Mouse (Mus musculus): ENCODE measurements at regions not wholly inside any gene's neighbourhood (a gene's known extent, or its start where the extent isn't known, plus 50 kb on each side); places are given as distances from the start of the nearest gene placed in this dataset.

DNA sequence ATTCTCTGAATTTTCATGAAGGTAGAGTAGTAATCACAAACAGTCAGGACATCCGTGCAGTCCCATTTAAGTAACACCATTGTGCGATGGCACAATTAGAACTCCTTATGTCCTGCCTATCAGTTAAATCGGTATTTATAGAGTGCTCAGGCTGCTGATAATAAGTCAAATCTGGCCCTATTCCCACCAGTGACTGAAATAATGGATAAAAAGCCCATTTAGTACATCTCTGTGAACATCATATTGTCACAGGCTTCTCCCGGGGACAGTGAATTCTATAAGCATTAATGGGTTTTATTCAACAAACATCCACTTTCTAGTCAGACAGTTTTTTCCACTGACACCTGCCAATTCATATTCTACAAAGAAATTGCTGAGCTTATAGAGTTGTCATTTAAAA lies 296.1 kb downstream of the Icos start:
- no peak for DNase-seq (ENCODE audit: low read depth)

DNA sequence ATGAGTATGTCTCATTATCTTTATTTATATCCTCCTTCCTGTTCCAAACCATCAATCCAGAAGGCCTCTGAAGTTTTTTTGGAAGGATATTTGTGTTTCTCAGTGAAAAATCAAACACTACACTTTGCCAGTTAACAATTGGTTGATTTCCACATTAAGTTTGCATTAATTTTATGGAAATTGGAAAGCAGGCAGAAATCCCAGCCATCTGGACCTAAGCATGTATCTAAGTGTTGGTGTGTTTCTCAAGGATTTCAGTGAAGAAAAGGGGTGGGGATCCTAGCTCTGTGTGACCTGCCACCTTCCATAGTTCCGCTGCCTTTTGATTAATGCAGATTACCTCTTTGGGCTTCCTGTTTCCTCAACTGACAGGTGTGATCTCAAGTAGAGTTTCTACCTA lies 296.5 kb downstream of the Icos start:
- no peak for DNase-seq (ENCODE audit: low read depth)

DNA sequence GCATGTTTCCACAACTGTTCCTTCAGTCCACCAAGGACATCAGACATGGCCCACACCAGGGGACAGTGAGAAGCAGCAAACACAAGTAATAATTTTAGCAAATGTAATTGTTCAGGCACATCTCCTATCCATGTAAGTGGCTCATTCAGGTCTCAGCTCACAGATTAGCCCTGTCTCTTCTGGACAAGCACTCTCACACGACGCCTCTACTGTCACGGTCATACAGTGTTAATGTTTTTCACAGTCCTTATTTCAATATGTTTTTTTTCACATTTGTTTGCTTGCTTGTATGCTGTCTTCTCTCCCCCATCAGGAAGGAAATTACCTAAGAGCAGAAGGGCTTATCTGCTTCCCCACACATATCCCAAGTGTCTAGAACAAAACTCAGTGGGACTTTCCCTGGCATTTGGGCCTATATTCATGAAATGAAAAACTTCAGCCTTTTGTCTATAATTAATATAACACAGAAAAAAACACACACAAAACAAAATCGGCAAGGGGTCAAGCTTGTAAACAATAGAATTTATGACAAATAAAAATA lies 299.5 kb downstream of the Icos start:
- no peak for DNase-seq (ENCODE audit: low read depth)

DNA sequence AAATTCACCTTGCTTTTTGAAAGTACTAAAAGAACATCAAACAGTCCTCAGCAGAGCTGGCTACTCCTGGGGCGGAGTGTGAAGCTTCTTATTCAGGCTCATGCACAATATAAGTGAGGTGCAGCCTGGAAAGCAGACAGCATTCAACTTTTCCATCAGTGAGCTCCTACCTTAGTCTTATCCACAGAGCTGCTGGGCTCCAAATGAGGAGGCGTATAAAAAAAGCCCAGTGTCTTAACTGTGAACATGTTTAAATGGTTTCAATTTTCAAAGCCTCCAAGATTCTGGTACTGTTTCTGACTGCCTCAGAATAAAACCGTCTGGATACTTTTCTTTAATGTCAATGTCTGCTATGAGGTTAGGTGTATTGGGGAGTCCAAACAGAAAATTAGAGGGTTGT lies 310.5 kb downstream of the Icos start:
- no peak for DNase-seq (ENCODE audit: low read depth)

DNA sequence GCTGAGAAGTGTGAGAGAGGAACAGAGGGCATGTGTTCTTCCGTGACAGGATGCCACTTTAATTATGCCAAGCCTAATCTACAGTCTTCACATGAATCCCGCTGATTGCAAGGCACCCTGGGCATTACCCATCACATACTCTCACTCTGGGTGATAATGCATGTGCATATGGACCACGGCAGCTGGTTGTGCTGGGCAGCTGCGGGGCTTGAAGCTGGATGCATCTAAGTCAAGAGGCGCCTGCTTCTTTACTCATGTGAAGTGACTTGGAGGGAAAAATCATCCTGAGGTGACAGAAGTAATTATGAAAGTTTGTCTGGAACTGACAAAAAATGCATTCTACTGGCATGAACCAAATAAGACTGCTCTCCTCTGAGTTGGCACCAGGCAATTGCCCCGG lies 311.2 kb downstream of the Icos start:
- DNase-seq (ENCODE audit: low read depth), result no peak

DNA sequence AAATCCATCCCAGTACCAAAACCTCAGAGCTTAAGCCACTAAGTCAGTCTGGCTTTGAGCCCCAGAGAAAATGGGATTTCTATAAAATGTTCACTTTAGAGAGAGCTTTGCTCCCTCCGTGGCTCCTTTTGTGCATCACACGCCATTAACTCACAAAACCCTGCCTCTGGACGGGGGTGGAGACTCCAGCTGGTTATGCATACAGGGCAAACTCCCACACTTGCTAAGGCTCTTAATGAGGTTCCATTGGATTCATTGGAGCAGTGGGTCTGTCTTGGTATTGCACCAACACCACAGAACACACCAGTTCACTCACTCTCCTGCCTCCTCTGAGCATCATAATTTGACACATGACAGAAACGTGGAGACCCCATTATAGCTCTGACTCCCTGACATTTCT lies 311.8 kb downstream of the Icos start:
- no peak for DNase-seq (ENCODE audit: low read depth)

DNA sequence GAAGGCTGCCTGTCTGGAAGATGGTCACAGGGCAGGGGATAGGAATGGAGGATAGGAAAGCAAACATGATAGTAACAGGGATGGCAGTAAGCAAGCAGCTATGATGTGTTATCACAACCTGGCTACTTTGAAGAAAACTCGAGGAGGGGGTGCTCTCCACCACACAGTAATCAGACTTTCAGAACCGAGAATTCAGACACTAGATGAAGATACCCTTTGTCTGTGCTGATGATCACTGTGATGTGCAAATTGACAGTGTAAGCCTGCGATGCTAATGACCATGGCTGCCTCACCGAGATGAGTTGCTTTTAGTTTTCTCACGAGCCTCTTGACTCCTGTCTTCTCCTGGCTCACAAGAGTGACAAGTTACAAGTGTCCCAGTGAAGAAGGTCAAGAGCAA lies 315.4 kb downstream of the Icos start:
- no peak for DNase-seq (ENCODE audit: low read depth)

DNA sequence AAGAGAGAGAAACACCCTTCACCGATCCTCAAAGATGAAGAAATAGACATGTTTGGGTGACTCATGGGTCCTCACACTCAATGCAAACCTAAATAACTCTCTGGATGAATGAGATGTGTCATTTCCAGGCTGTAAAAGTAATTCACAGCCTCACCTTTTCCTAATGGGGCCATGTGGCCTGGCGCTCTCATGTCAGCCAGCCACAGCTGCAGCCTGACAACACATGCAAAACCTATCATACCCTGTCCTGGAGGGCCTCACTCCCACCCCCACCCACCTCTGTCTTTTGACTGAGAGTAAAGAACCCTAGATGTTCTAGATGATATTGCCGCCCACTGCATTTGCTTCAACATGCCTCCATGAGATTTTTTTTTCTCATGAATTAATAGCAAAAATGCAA lies 317.5 kb downstream of the Icos start:
- DNase-seq (ENCODE audit: low read depth), result no peak

DNA sequence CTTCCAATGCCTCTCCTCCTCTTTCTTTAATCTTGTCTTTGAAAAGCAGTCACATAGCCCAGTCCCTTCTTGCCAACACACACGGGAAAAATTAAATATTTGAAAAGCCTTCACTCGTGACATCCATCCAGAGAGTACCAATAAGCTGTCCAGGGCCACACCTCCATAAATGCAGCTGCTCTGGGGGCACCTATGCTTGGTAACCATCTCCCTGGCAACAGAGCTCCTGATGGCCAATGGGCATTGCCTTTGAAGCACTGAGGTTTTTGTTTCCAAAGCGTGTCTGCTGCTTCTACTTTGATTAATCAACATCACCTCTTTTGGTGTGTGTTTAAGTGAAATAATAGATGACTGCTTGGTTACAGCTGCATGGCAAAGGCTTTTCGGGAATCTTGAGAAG lies 319.1 kb downstream of the Icos start:
- no peak for DNase-seq (ENCODE audit: low read depth)

DNA sequence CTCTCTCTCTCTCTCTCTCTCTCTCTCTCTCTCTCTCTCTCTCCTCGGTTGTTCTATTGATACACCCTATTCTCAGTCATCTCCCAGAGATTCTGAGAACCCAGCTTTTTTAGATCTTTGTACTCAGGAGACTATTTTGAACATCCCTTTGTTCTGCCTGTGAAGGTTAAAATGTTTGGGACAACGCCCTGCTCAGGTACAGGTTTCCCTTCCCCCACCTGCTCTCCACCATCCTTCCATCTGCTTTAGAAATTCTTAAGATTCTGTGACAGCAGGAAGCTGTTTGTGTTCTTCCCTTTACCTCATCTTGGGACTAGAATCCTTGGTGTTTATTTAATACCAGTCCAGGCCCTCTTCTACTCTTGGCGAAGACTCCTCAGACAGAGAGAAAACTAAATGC lies 319.6 kb downstream of the Icos start:
- DNase-seq (ENCODE audit: low read depth), result no peak

DNA sequence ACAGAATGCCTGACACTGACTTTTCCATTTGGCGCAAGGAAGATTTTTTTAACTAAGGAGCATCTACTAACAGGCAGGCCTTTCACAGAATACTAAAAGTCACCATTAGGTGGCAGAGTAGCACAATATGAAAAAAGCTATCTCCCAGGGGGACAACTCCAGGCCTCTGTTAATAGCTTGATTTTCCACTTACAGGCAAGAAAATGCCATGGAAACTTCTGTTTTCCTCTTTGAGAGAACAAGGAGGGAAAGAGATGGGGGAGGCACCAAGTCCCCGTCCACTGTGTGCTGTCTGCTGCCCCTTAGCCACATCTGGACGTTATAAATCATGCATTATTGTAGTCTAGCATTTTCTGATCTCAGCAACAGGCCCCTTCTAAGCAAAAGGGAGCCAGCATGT lies 320.3 kb downstream of the Icos start:
- peak; percentile 50 for DNase-seq (ENCODE audit: low read depth)

DNA sequence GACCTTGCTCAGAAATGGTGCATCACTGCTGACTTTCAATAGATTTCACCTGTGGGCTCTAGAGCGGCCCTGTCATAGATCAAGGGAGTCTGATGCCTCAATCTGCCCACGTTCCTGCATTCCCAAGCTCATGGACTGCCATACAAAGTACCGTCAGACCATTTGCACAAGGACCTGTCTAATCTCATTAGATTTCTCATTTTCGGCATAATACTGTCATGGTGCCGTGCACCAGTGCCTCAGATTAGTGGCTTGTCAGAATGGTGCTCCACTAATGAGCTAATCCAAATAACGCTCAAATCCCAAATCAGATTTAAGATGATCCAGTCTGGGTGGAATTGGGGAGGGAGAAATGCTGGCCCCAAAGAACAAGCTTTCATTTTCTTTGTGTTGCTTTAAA lies 321.1 kb downstream of the Icos start:
- DNase-seq (ENCODE audit: low read depth), result no peak

DNA sequence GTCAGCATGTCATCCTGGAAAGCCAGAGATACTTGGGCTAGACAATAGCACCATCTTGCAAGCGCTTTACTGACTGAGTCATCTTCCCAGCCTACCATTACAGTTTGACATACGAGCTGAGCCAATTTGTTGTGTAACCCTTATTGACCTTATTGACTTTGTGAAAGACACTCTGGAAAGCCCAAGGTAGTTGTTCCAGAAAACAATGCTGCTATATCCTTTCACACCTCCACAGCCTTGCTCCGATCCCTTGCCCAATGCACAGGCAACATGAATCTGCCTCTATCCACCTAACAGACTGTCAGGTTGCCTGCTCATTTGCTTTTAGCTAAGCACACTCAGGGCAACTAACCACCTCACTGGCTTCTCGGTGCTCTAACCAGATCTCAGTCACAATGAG lies 322.8 kb downstream of the Icos start:
- DNase-seq (ENCODE audit: low read depth), result no peak

DNA sequence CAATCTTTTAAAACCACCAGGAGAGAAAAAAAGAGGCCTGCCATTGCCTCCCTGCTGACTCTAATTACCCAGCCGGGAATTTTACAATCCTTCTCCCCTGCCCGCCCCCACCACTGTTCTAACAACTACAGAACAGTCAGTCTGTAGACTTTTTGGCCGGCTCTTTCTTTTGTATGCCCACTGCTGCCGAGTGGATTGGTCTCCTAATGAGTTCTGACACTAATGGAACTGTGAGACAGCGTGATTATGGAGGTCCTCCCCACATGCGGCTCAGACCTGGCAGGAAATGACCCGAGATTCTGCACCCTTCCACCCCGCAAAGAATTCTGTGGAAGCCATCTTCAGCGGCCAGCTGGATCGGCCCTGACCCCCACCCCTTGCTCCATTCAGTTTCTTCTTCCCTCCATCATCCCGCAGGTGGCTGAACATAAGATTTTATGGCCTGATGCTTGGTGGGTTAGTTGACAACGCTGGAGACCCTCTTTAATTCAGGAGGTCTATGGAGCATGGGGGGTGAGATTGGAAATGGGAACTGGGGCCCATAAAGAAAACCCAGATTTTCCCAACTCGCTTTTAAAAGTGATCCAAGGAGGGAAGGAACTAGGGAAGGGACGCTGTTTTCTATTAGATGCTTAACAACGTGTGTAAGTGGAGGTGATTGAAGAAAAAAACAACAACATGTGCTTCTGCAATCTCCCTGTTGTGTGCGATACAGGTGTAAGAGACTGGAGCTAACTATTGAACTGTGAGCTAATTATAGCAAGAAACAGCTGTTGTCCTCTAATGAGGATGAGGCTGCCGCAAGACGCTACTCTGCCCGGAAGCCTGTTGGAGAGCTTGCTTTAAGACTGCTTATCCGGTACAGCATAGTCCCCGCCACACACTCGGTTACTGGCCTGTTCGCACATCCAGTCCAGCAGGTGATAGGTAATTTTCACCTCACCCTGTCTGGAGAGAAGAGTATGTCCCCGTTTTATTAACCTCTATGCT lies 323.6 kb downstream of the Icos start:
- no peak for DNase-seq (ENCODE audit: low read depth)

DNA sequence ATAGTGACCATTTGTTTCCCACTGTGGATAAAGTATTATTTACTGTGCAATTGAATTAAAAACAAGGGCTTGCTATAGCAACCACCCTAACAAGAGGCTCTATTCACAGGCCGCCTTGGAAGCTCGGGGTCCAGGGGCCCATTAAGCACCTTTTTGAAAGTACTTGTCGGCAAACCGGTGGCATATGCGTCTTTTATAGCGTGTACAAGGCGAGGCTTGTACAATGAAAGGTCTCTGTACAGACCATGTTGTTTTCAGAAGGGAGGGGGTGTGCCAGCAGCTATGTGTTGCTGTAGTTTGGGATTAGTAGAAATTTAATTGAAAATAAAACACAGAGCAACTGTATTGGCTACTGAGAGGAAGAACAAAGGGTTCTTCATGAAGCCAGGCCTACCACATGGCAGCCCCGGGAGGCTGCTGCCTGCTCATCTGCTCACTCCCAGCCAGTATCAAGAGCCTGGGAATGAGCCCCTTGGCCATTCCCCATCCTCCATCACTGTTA lies 324.9 kb downstream of the Icos start:
- DNase-seq (ENCODE audit: low read depth), result no peak

DNA sequence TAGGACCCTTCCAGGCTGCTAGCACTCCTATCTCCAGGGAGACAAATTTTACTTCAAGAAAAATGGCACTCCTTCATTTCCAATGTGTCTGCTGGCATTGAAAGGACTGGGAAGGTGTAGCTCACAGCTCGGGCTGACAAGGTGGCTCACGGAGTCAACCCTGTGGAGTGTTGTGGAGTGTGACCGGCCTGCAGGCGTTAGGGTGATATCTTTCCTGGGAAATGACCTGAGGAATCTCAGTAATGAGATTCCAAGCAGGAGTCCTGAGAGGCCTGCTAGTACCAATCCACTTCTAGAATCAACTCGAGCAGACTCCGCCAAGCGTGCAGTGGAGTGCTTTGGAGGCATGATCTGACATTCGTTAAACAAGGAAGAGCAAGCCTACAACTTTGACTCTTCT lies 328.6 kb downstream of the Icos start:
- no peak for DNase-seq (ENCODE audit: low read depth)

DNA sequence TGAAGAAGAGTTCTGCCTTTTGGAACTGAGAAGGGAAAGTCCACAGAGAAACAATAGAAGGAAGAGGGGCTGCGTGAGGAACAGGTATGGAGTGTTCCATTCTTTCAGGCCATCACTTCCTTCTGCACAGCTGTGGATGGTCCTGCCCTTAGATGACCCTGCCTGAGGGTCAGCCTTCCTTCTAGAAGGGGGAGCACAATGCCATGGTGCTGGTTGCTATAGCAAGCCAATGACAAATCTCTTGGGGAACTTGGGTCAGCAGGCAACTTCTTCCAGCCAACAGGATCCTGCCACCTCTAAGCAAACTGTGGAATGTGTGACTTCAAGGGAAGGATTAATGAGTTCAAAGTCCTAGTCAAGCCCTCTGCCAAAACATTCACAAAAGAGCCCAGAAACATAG lies 329.1 kb upstream of the Pard3b start:
- no peak for DNase-seq (ENCODE audit: low read depth)

DNA sequence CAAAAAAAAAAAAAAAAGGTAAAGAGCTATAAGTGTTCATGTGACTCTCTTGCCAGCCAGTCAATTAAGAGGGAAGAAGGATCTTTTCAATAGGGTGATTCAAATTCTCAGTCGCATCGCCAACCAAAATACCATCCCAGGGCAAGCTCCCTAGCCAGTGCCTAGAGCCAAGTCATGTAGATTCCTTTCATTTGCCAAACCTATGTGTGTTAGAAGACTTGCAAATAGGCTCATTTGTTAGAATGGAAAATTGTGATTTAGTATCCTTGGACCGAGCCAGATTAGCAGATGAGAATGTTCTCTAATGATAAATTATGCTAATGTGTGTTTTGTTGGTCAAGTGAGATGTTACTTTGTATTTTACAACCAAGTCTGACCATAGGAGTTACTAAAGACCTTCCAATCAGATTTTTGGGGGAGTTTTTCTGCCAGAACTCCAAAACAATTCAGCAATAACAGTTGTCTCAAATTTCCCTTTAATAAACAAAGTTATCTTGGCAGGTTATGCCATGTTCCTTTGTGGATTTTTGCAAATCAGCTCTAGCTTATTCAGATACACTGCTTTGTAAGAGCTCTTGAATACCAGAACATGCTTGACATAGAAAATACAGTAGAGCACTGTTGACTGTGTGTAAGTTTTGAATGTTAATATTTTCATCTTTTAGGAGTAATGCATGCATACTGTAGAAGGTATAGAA lies 328.4 kb upstream of the Pard3b start:
- DNase-seq (ENCODE audit: low read depth), result no peak

DNA sequence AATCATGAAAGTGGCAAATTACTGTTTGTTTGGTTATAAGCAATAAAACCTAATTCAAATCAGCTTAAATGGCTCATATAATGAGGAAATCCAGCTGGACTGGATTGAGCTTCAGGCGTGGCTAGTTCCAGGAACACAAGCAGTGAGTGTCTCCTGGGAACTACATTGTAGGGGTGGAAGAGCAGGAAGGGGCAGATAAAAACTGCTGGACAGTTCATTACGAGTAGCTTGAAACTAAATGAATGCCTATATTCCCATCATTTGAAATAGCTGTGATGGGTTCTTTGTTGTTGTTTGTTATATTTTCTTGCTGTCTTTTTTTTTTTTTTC lies 327.9 kb upstream of the Pard3b start:
- DNase-seq (ENCODE audit: low read depth), result no peak

DNA sequence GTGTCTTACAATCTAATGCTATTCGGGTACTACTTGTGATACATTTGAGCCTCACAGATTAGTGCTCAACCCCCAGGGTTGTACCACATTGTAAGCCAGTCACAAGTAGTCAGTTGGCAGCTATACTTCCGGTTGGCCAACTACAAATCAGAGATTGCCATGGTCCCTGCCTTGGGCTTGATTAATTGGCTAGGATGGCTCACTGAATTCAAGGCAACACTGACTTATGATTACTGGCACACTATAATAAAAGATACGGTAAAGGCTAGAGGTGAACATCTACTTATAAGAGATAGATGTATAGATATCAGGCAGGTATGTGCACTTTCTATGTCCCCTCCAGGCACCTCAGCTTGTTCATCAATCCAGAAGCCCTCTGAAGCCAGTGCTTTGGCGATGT lies 325.4 kb upstream of the Pard3b start:
- no peak for DNase-seq (ENCODE audit: low read depth)

DNA sequence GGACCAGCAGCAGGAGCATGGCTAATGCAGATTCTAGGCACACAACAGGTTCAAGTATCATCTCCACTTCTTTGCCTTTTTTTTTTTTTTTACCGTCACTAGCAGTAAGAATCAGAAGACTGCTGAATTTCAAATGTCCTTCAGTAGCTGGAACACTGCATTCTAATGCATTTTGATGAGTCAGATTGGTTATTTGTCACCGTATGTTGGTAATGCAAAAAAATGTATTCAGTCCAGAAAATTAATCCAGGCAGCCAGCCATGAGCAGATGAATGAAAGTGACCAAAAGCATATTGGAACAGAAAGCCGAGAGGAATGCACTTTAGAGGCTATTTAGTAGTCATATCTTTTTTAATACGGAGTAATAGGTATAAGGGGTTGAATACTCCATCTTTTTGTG lies 322.4 kb upstream of the Pard3b start:
- no peak for DNase-seq (ENCODE audit: low read depth)

DNA sequence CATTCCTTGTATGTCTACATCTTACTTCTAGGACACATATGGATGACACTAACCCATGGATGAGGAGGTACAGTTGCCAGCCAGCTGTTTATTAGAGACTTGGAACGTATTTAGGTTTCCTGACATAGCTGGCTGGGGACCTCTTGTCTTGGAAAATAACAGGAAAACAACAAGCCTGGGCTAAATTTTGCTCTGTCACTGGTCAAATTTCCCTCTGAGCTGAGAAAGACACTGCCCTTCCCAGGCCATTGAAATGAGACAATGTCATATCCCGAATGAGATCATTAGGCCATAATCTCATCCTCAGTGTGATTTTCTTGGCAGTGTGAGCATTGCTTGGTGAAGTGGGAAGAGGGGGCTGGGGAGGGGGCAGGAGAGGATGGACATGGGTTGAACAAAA lies 321.9 kb upstream of the Pard3b start:
- no peak for DNase-seq (ENCODE audit: low read depth)

DNA sequence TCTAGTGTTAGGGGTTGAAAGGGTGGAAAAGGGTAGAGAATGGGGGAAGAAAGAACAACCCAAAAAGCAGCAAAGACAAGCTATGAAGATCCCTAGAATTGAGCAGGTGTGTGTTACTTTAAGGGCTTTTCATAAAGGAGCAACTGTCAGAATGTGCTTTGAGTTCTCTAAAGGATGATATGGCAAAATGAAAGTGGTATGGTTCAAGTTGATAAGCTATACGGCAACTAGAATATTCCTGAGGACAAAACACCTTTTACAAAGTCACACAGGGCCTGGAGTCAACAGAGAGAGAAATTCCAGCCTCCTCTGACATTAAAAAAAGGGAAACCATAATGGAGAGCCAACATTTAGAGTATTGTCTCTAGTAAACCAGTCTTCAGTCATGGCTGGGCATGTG lies 320.6 kb upstream of the Pard3b start:
- DNase-seq (ENCODE audit: low read depth), result no peak

Measured in induced T-regulatory cell, adult 2 months (primary cell).